Mouse (Mus musculus): ENCODE data around the gene Senp8. TPM values are rescaled to one million over a fixed set of nuclear protein-coding genes. Genes with fewer than 3 reads are reported as not detected.

Senp8 gene
- polyA plus RNA-seq, 1 experiment from 2014 or later: 11.0 TPM

DNA sequence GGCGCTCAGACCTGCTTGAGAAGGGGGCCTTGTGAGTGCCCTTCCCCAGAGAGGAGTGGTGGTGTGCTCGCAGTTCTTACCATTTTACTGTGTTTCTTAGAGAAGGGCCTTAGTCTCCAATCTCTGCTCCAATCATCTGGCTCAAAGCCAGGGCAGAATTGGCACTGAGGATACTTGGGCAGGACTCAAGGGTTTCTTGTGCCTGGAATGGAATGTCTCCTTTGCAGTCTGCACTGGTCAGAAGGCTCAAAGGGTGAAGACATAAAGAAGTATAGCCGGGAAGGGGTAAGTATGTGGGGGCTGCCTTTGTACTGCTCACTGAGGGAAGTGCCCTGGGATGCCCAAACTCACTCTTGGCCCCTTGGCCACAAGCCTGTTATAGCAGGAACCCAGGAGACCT lies 41.3 kb downstream of the Senp8 start:
- H3K9ac ChIP-seq (replicated peaks): no peak overlapping the region
- no peak for ATAC-seq (ENCODE audit: insufficient number of reproducible peaks, insufficient read depth, low FRiP score, low TSS enrichment, low read depth)
- H3K4me3 ChIP-seq (replicated peaks): no peak overlapping the region
- WGBS: 82% methylated on average over 3 of the region's 3 CpGs
- no peak overlapping the region for H3K27ac ChIP-seq
- no peaks in the 10 kb centered on the region for H3K27me3 ChIP-seq
- no peak overlapping the region for H3K4me2 ChIP-seq
- H3K9me3 ChIP-seq: no peaks in the 10 kb centered on the region
- no peaks in the 10 kb centered on the region for H3K36me3 ChIP-seq
- no peaks in the 10 kb centered on the region for H3K4me1 ChIP-seq (replicated peaks)

DNA sequence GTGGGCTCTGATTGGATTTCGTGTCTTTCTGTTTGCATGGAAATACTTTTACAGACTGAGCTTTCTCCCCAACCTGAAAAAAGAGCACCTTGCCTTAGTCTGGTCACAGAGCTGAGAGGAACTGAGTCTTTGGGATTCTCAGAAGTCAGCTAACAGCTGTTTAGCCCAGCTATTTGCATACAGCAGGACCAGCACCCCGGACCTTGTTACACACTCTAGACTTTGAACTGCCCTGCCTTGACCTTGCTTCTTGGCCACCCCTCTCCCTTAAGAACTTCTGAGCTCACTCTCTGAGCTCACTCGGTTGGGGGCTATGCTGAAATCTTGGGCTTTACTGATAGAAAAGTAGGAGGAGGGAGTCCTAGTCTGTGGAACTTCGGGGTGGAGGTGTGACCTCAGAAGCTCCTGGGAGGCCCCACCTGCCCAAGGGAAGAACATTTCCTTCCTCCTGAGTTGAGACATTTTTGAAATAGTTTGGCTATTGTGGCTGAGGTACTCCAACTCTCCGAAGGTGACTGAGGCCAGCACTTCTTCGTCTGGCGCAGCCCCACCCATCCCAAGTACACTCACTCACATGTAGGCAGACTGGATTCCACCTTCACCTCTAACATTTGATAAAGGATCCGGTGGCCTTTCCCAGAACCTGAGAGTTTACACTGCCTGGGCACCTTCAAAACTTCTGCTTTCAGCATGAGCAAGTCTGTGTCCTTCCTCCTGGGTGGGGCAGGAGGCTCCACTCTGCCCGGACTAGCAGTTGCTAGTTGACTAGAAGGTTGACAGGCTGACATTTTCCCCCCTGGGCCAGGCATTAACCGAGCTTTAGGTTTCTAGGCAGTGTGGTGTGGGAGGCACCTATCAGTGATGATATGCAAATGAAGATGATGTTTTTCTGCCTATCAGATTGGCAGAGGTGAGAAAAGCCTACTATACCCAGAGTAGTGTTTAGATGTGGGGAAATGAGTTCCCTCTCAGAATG lies 43.4 kb downstream of the Senp8 start:
- whole genome bisulfite sequencing: 56% methylated on average over 10 of the region's 10 CpGs
- ATAC-seq (ENCODE audit: insufficient number of reproducible peaks, insufficient read depth, low FRiP score, low TSS enrichment, low read depth): no peak
- no peaks in the 10 kb centered on the region for H3K36me3 ChIP-seq
- H3K9ac ChIP-seq (replicated peaks): no peak overlapping the region
- no peak overlapping the region for H3K4me3 ChIP-seq (replicated peaks)
- no peaks in the 10 kb centered on the region for H3K9me3 ChIP-seq
- H3K4me2 ChIP-seq: no peak overlapping the region
- no peaks in the 10 kb centered on the region for H3K27me3 ChIP-seq
- no peaks in the 10 kb centered on the region for H3K4me1 ChIP-seq (replicated peaks)
- no peak overlapping the region for H3K27ac ChIP-seq

DNA sequence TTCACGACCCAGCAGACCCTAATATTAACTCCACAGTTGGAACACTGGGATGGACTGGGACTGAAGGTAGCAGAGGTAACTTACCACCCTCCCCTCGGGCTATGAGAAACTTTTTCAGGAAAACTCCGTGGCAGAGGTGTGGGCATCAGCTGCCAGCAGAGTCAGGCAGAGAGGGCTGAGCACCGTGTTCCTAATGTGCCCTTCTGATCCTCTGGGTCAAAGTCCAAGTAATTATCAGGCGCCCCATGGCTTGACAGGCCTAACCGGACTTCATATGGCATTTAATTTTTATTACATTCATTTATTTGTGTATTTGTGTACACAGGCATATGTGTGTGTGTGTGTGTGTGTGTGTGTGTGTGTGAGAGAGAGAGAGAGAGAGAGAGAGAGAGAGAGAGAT lies 47.4 kb downstream of the Senp8 start:
- Histone ChIP-seq H3K9ac (replicated peaks) (no peak overlapping the region), H3K27ac (no peak overlapping the region), H3K36me3 (no peaks in the 10 kb centered on the region), H3K27me3 (no peaks in the 10 kb centered on the region), H3K4me2 (no peak overlapping the region), H3K4me3 (replicated peaks) (no peak overlapping the region), H3K9me3 (no peaks in the 10 kb centered on the region), H3K4me1 (replicated peaks) (peaks cover 6% of the 10 kb centered on the region; the same call in 1 of the 2 replicates)
- 53% methylated on average over 6 of the region's 6 CpGs for WGBS
- ATAC-seq (ENCODE audit: insufficient number of reproducible peaks, insufficient read depth, low FRiP score, low TSS enrichment, low read depth): no peak

DNA sequence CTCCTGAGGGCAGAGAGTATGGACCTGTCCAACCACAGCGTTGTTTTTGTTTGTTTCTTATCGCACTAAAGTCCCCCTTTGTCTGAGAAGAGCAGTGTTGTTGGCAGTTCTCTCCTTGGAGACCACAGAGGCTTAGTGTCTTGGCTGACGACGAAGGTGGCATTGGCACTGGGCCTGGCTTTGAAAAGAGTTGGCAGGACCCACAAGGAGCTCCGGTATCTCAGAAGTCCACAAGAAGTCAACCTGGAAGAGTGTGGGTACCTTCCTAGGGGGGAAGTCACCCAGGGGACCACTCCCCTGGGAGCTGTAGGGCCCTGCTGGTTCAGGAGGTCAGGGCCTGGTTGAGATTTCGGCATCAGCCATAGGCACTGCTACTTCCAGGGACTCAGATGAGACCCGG lies 49.4 kb downstream of the Senp8 start:
- H3K27ac ChIP-seq: no peak overlapping the region
- H3K4me3 ChIP-seq (replicated peaks): no peak overlapping the region
- H3K27me3 ChIP-seq: peaks cover 1% of the 10 kb centered on the region; the same call in 1 of the 2 replicates
- no peak overlapping the region for H3K4me2 ChIP-seq
- WGBS: 84% methylated on average over 7 of the region's 7 CpGs
- H3K4me1 ChIP-seq (replicated peaks): peaks cover 6% of the 10 kb centered on the region; the same call in 1 of the 2 replicates
- H3K9me3 ChIP-seq: no peaks in the 10 kb centered on the region
- ATAC-seq (ENCODE audit: insufficient number of reproducible peaks, insufficient read depth, low FRiP score, low TSS enrichment, low read depth): no peak
- no peaks in the 10 kb centered on the region for H3K36me3 ChIP-seq
- H3K9ac ChIP-seq (replicated peaks): no peak overlapping the region

DNA sequence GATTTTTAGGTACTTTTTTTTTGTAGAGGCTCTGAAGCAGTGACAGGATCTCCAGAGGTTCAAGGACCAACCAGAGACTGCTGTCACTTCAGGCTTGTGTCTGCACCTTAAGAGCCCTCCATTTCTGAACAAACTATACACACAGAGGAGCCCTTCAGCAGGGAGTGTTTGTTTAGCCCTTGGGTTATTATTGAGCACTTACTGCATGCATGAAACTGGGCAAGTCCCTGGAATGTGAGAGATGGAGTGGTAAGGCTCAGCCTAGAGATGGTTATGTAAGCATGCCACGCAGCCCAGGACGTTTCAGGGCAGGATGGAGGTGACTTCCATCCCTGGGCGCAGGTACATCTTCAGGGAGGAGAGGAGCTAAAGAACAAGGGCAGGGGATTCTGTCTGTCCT lies 54.1 kb downstream of the Senp8 start:
- Histone ChIP-seq H3K9ac (replicated peaks) (no peak overlapping the region), H3K4me3 (replicated peaks) (no peak overlapping the region), H3K36me3 (no peaks in the 10 kb centered on the region), H3K27me3 (peaks cover 14% of the 10 kb centered on the region; the same call in 1 of the 2 replicates), H3K4me2 (no peak overlapping the region), H3K9me3 (no peaks in the 10 kb centered on the region), H3K27ac (no peak overlapping the region), H3K4me1 (replicated peaks) (peaks cover 29% of the 10 kb centered on the region)
- ATAC-seq (ENCODE audit: insufficient number of reproducible peaks, insufficient read depth, low FRiP score, low TSS enrichment, low read depth): no peak
- 81% methylated on average over 3 of the region's 3 CpGs for WGBS

DNA sequence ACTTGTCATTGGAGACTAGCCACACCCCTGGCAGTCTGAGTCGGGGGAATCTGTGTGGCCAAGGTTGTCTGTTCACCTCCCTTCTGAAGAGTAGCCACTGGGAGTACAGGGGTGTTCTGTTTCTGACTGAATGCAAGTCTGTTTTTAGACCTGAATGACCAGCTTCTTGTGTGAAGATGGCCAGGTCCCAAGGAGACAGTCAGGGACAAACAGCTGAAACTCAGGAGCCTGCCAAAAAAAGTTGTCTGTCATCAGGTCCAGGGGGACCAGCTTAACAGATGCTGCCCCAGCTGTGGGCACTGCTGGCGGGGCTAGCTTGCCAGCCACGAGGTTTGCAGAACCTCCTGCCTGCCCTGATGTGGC lies 55.1 kb downstream of the Senp8 start:
- Histone ChIP-seq H3K27ac (no peak overlapping the region), H3K36me3 (no peaks in the 10 kb centered on the region), H3K9me3 (no peaks in the 10 kb centered on the region), H3K27me3 (peaks cover 14% of the 10 kb centered on the region; the same call in 1 of the 2 replicates), H3K4me1 (replicated peaks) (peaks cover 27% of the 10 kb centered on the region), H3K9ac (replicated peaks) (no peak overlapping the region), H3K4me3 (replicated peaks) (no peak overlapping the region), H3K4me2 (no peak overlapping the region)
- ATAC-seq (ENCODE audit: insufficient number of reproducible peaks, insufficient read depth, low FRiP score, low TSS enrichment, low read depth): no peak
- WGBS: 29% methylated on average over 3 of the region's 3 CpGs

DNA sequence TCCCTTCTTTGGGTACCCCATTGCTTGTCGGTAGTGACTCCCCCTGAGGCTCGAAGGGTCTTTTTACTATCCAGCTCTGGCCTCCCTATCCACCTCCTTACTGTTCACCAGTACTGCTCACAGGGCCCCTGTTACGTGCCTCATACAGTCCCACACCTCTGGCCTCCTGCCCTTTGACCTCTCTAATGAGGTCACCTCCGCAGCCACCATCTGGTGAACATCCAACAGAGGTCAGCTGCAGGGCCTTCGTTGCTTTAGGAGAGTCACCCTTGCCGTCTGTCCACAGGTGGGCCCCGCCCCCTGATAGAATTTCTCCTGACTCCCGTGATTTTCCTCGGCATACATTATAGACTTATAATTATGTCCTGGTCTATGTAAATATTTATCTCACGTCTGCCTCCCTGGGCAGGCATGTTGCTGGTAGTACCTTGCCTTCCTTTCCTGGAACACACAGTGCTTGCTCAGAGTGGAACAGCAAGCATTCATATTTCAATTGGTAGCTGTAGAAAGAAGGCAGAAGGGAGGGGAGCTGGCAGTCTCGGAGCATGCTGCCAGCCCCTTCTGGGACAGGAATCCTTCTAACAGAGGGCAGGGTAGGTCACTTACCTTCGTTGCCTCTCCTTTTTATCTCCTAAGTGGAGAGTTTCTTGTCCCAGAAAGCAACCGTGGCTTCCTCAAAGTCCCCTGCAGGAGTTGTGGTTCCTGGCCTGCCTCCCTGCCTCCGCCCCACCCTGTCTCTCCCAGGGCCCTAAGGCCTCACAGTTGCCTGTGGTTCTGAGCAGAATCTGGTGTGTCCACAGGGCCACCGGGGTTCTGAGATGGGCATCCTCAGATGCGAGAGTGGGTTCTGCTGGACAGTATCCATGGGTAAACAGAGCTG lies 55.7 kb downstream of the Senp8 start:
- H3K9me3 ChIP-seq: no peaks in the 10 kb centered on the region
- no peak overlapping the region for H3K4me3 ChIP-seq (replicated peaks)
- ATAC-seq (ENCODE audit: insufficient number of reproducible peaks, insufficient read depth, low FRiP score, low TSS enrichment, low read depth): 0 out of 2 replicates have a peak, but pooled peaks have one; percentile 6
- H3K27me3 ChIP-seq: peaks cover 14% of the 10 kb centered on the region; the same call in 1 of the 2 replicates
- H3K36me3 ChIP-seq: no peaks in the 10 kb centered on the region
- 28% methylated on average over 16 of the region's 16 CpGs for WGBS
- H3K9ac ChIP-seq (replicated peaks): no peak overlapping the region
- no peak overlapping the region for H3K4me2 ChIP-seq
- H3K27ac ChIP-seq: no peak overlapping the region
- peaks cover 27% of the 10 kb centered on the region for H3K4me1 ChIP-seq (replicated peaks)

DNA sequence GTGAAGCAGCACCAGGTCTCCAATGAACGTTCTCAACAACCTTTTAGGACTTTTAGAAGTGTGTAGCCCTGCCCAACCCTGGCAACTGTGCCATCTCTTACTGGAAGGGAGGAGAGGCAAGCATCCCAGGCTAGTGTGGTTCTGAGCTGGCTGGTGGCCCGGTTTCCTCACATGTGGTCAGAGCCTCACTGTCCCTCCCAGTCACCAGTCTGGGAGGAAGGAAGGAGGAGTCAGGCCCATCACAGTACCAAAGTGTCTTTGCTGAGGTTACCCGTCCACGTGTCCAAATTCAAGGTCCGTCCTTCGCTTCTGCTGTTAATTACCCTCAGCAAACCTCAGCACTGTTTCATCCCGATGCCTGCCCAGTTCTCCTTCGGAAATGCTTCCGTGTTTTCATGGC lies 58.4 kb downstream of the Senp8 start:
- 30% methylated on average over 9 of the region's 9 CpGs for WGBS
- H3K27ac ChIP-seq: no peak overlapping the region
- peak overlapping the region; percentile 29 for H3K4me3 ChIP-seq (replicated peaks)
- H3K36me3 ChIP-seq: no peaks in the 10 kb centered on the region
- H3K4me2 ChIP-seq: peak overlapping the region; percentile 65
- H3K27me3 ChIP-seq: peaks cover 14% of the 10 kb centered on the region; the same call in 1 of the 2 replicates
- ATAC-seq (ENCODE audit: insufficient number of reproducible peaks, insufficient read depth, low FRiP score, low TSS enrichment, low read depth): no peak
- H3K9ac ChIP-seq (replicated peaks): peak overlapping the region; percentile 47; the same call in 1 of the 2 replicates
- no peaks in the 10 kb centered on the region for H3K9me3 ChIP-seq
- H3K4me1 ChIP-seq (replicated peaks): peaks cover 27% of the 10 kb centered on the region

DNA sequence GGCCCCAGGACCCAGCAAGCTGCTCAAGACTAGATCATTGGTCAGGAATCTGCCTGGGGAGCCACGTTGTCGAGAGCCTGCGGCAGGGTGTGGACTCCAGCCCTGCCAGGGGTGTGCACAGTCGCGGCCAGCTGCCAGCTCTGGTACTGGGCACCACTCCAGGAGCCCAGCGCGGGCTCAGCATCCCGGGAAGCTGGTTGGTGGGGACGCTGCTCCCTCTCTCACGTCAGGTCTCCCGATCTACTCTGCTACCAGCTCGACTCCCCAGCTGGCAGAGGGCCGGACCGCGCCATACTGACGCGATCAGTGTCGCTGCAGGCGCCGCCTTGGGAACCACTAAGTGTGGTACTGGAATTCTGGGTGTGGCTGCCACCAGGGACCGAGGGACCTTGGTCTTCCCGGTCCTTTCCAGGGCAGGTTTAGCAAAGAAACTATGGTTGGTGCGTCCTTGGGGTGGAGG lies 58.8 kb downstream of the Senp8 start:
- Histone ChIP-seq H3K9me3 (no peaks in the 10 kb centered on the region), H3K27ac (no peak overlapping the region), H3K36me3 (no peaks in the 10 kb centered on the region), H3K27me3 (peaks cover 14% of the 10 kb centered on the region; the same call in 1 of the 2 replicates), H3K4me2 (peak overlapping the region; percentile 65), H3K4me1 (replicated peaks) (peaks cover 27% of the 10 kb centered on the region), H3K9ac (replicated peaks) (peak overlapping the region; percentile 47), H3K4me3 (replicated peaks) (peak overlapping the region; percentile 29)
- 7% methylated on average over 23 of the region's 23 CpGs for WGBS
- no peak for ATAC-seq (ENCODE audit: insufficient number of reproducible peaks, insufficient read depth, low FRiP score, low TSS enrichment, low read depth)

DNA sequence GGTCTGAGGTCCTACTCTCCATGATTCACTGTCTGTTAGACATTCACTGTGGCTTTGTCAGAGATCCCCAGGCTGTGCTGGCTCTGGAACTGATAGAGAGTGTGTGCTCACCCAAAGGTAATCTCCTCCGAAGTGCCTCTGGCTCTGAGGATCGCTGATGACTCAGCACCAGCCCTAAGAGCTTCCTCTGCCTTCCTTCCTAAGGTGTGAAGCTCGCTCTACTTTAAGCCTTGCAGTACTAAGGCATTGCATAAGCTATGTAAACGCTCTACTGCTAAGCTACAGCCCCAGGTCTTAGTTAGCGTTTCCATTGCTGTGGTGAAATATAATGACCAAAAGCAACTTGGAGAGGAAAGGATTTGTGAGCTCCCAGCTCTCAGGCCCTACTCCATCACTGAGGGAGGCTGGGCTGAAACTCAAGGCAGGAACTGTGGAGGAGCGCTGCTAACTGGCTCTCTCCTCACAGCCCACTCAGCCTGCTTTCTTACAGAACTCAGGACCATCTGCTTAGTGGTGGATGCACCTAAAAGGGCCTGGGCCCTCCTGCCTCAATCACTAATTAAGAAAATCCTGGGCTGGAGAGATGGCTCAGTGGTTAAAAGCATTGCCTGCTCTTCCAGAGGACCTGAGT lies 63.0 kb downstream of the Senp8 start:
- Histone ChIP-seq H3K27ac (no peak overlapping the region), H3K27me3 (peaks cover 8% of the 10 kb centered on the region; the same call in 1 of the 2 replicates), H3K4me2 (no peak overlapping the region), H3K9me3 (no peaks in the 10 kb centered on the region), H3K4me3 (replicated peaks) (no peak overlapping the region), H3K4me1 (replicated peaks) (peaks cover 9% of the 10 kb centered on the region), H3K36me3 (no peaks in the 10 kb centered on the region), H3K9ac (replicated peaks) (no peak overlapping the region)
- ATAC-seq (ENCODE audit: insufficient number of reproducible peaks, insufficient read depth, low FRiP score, low TSS enrichment, low read depth): no peak
- WGBS: 31% methylated on average over 6 of the region's 6 CpGs
